ENCODE assay signal across 12 mouse cellular contexts in the genomic region with DNA sequence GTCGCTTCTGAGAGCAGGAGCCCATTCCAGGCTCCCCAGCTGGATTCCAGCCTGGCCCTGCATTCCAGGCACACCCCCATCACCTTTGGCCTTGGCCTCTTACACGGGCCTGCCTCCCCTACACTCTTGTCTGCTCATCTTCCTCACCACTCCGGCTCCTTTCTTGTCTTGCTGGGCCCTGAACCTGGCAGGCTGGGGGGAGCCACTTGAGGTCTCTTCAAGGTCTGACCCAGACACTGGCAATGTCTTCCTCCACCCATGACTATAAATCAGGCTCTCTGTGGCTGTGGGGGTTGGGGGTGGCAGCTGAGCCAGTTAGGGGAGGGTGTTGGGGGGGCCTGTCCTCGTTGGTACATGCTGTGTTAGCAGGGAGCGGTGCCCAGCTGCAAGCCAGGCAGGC. TPM values are rescaled to one million over a fixed set of nuclear protein-coding genes. Genes with fewer than 3 reads are reported as not detected.
A peak's percentile ranks its signal among the peaks of the same experiment; 100 is the strongest.
DNase-seq lines count a peak whose midpoint lies in the region; ATAC-seq and TF ChIP-seq lines count a peak whose summit lies in the region.
"Had no signal": no experiment of that assay in that cellular context is flagged by ENCODE, and none has a peak within 500 bp of the region (broad histone marks: within the 10 kb centered on the region; RNA-seq: fewer than 3 reads in every experiment).

No protein-coding gene starts in this region.

- no peak for TF ChIP-seq CTCF in gastrocnemius, adult 2 months (IDR thresholded peaks at IDR 0.05)

- no peaks in the 10 kb centered on the region for H3K9me3 ChIP-seq in midbrain, embryonic 10.5 days (replicated peaks)
- no peaks in the 10 kb centered on the region for H3K9me3 ChIP-seq in midbrain, embryonic 14.5 days (ENCODE audit: control insufficient read depth, low read length)
- H3K9me3 ChIP-seq in embryonic facial prominence, embryonic 10.5 days = no peaks in the 10 kb centered on the region
- H3K9me3 ChIP-seq: megakaryocyte, embryonic 14.5 days had no signal

- ATAC-seq in midbrain, embryonic 14.5 days (ENCODE audit: low FRiP score, low TSS enrichment) = no peak
- ATAC-seq in inflammation-experienced regulatory T-cells, adult 6 months = no peak
- ATAC-seq in CD4-positive, CD25-positive, alpha-beta regulatory T cell, adult 4 months = no peak
- ATAC-seq: liver, postnatal 0 days had no signal

- no peak overlapping the region for H3K4me2 ChIP-seq in midbrain, embryonic 14.5 days (ENCODE audit: low read length)

- H3K9ac ChIP-seq in midbrain, embryonic 14.5 days (replicated peaks; ENCODE audit: low read length) = no peak overlapping the region
- H3K9ac ChIP-seq: liver, postnatal 0 days had no signal

- 71% methylated on average over 5 of the region's 5 CpGs for WGBS in midbrain, embryonic 10.5 days
- WGBS in midbrain, embryonic 14.5 days = 65% methylated on average over 5 of the region's 5 CpGs
- WGBS in embryonic facial prominence, embryonic 10.5 days = 54% methylated on average over 5 of the region's 5 CpGs

- H3K27ac ChIP-seq in gastrocnemius, adult 2 months = peak overlapping the region; percentile 86
- peak overlapping the region; percentile 83 for H3K27ac ChIP-seq in midbrain, embryonic 10.5 days (replicated peaks)
- H3K27ac ChIP-seq in midbrain, embryonic 14.5 days (replicated peaks; ENCODE audit: low read depth, low read length) = no peak overlapping the region
- peak overlapping the region; percentile 68 for H3K27ac ChIP-seq in embryonic facial prominence, embryonic 10.5 days (replicated peaks)

- H3K4me1 ChIP-seq in midbrain, embryonic 10.5 days = peaks cover 35% of the 10 kb centered on the region
- H3K4me1 ChIP-seq in midbrain, embryonic 14.5 days (ENCODE audit: control insufficient read depth, insufficient read depth, low read length) = peaks cover 3% of the 10 kb centered on the region; the same call in 1 of the 2 replicates
- peaks cover 33% of the 10 kb centered on the region for H3K4me1 ChIP-seq in embryonic facial prominence, embryonic 10.5 days

- peaks cover 6% of the 10 kb centered on the region for H3K36me3 ChIP-seq in midbrain, embryonic 10.5 days
- 0 out of 2 replicates have a peak, but pooled peaks cover 4% of the 10 kb centered on the region for H3K36me3 ChIP-seq in midbrain, embryonic 14.5 days (ENCODE audit: control insufficient read depth, insufficient read depth, low read length)
- H3K36me3 ChIP-seq in embryonic facial prominence, embryonic 10.5 days (replicated peaks) = peaks cover 12% of the 10 kb centered on the region

- intact Hi-C loops in gastrocnemius, adult 2 months (cut with DNase I) = no loop called here

- DNase-seq in gastrocnemius, adult 2 months = peak; percentile 88
- DNase-seq in gastrocnemius, postnatal 10 days = no peak
- DNase-seq in midbrain, embryonic 10.5 days (ENCODE audit: low spot score) = no peak
- DNase-seq in midbrain, embryonic 14.5 days = no peak
- no peak for DNase-seq in embryonic facial prominence, embryonic 10.5 days (ENCODE audit: low spot score)
- DNase-seq in skeletal muscle tissue, adult 2 months (ENCODE audit: low read depth, low spot score) = peak; percentile 88
- DNase-seq: cerebellum, postnatal 25 days; kidney, postnatal 36 days; liver, postnatal 0 days had no signal

- 0 out of 2 replicates have a peak overlapping the region, but pooled peaks have one; percentile 3 for H3K4me3 ChIP-seq in gastrocnemius, adult 2 months
- H3K4me3 ChIP-seq in midbrain, embryonic 10.5 days = no peak overlapping the region
- H3K4me3 ChIP-seq in midbrain, embryonic 14.5 days (replicated peaks; ENCODE audit: low read depth, low read length) = no peak overlapping the region
- no peak overlapping the region for H3K4me3 ChIP-seq in embryonic facial prominence, embryonic 10.5 days
- H3K4me3 ChIP-seq: megakaryocyte, embryonic 14.5 days had no signal

- H3K27me3 ChIP-seq in midbrain, embryonic 10.5 days (ENCODE audit: low read depth, poor library complexity, severe bottlenecking) = no peaks in the 10 kb centered on the region
- no peaks in the 10 kb centered on the region for H3K27me3 ChIP-seq in midbrain, embryonic 14.5 days (ENCODE audit: control insufficient read depth, insufficient read depth, low read length)
- H3K27me3 ChIP-seq in embryonic facial prominence, embryonic 10.5 days (replicated peaks; ENCODE audit: low read depth, poor library complexity, severe bottlenecking) = no peaks in the 10 kb centered on the region

RNA-seq across cellular contexts. Expression of a gene that starts 5.5 kb away (rescaled TPM):
- 10 to 100 TPM; 23.7 to 32.4 TPM for total RNA-seq in gastrocnemius, adult 2 months (2021)
- total RNA-seq in gastrocnemius, postnatal 10 days (2021) = 10 to 100 TPM; 24.4 to 27.2 TPM
- polyA plus RNA-seq in midbrain, embryonic 10.5 days (2016; fragmentation: Nextera tagmentation; extraction: Ambion mirVana) = 80.8 TPM in 2 replicates
- 61.2 and 87.4 TPM in 2 replicates for polyA plus RNA-seq in midbrain, embryonic 14.5 days (2014; fragmentation: Nextera tagmentation; extraction: Ambion mirVana)
- 86.5 and 91.5 TPM in 2 replicates for polyA plus RNA-seq in embryonic facial prominence, embryonic 10.5 days (2016; fragmentation: Nextera tagmentation; extraction: Ambion mirVana)
- 10 to 100 TPM; 39.9 to 53.6 (median 47.8) TPM for polyA plus RNA-seq in inflammation-experienced regulatory T-cells, adult 6 months (2017; shearing (Covaris generic))
- polyA plus RNA-seq in CD4-positive, CD25-positive, alpha-beta regulatory T cell, adult 4 months (2017; shearing (Covaris generic)) = 10 to 100 TPM; 67.8 to 79.0 TPM

RNA-seq across cellular contexts. Expression of a gene that starts 14.4 kb away (rescaled TPM):
- total RNA-seq in gastrocnemius, adult 2 months (2021) = under 1 TPM; 0.20 to 0.36 TPM
- total RNA-seq in gastrocnemius, postnatal 10 days (2021) = under 1 TPM; 0.54 to 0.77 TPM
- polyA plus RNA-seq in midbrain, embryonic 10.5 days (2016; fragmentation: Nextera tagmentation; extraction: Ambion mirVana) = 0.06 and 0.22 TPM in 2 replicates
- 0.30 and 0.51 TPM in 2 replicates for polyA plus RNA-seq in midbrain, embryonic 14.5 days (2014; fragmentation: Nextera tagmentation; extraction: Ambion mirVana)
- 0.59 and 0.71 TPM in 2 replicates for polyA plus RNA-seq in embryonic facial prominence, embryonic 10.5 days (2016; fragmentation: Nextera tagmentation; extraction: Ambion mirVana)
- polyA plus RNA-seq in inflammation-experienced regulatory T-cells, adult 6 months (2017; shearing (Covaris generic)) = under 1 TPM in 1 of 3 experiments, not detected in 2; 0.70 TPM
- polyA plus RNA-seq in CD4-positive, CD25-positive, alpha-beta regulatory T cell, adult 4 months (2017; shearing (Covaris generic)) = not detected

RNA-seq across cellular contexts. Expression of a gene that starts 24.5 kb away (rescaled TPM):
- 100 to 1,000 TPM; 143 to 146 TPM for total RNA-seq in gastrocnemius, adult 2 months (2021)
- total RNA-seq in gastrocnemius, postnatal 10 days (2021) = 10 to 100 TPM; 22.5 to 23.1 TPM
- polyA plus RNA-seq in midbrain, embryonic 10.5 days (2016; fragmentation: Nextera tagmentation; extraction: Ambion mirVana) = 2.8 and 2.9 TPM in 2 replicates
- 2.9 and 3.5 TPM in 2 replicates for polyA plus RNA-seq in midbrain, embryonic 14.5 days (2014; fragmentation: Nextera tagmentation; extraction: Ambion mirVana)
- polyA plus RNA-seq in embryonic facial prominence, embryonic 10.5 days (2016; fragmentation: Nextera tagmentation; extraction: Ambion mirVana) = 4.7 and 5.3 TPM in 2 replicates
- polyA plus RNA-seq in inflammation-experienced regulatory T-cells, adult 6 months (2017; shearing (Covaris generic)) = 10 to 100 TPM; 46.4 to 73.4 (median 68.3) TPM
- 100 to 1,000 TPM in 1 of 2 experiments, 10 to 100 TPM in 1; 57.3 to 120 TPM for polyA plus RNA-seq in CD4-positive, CD25-positive, alpha-beta regulatory T cell, adult 4 months (2017; shearing (Covaris generic))

RNA-seq across cellular contexts. Expression of a gene that starts 54.6 kb away (rescaled TPM):
- 1 to 10 TPM; 5.8 to 5.9 TPM for total RNA-seq in gastrocnemius, adult 2 months (2021)
- total RNA-seq in gastrocnemius, postnatal 10 days (2021) = 10 to 100 TPM in 1 of 2 experiments, 1 to 10 TPM in 1; 9.0 to 11.5 TPM
- 3.2 and 4.2 TPM in 2 replicates for polyA plus RNA-seq in midbrain, embryonic 10.5 days (2016; fragmentation: Nextera tagmentation; extraction: Ambion mirVana)
- 0.93 and 0.97 TPM in 2 replicates for polyA plus RNA-seq in midbrain, embryonic 14.5 days (2014; fragmentation: Nextera tagmentation; extraction: Ambion mirVana)
- 5.3 and 6.7 TPM in 2 replicates for polyA plus RNA-seq in embryonic facial prominence, embryonic 10.5 days (2016; fragmentation: Nextera tagmentation; extraction: Ambion mirVana)
- under 1 TPM; 0.18 to 0.50 (median 0.28) TPM for polyA plus RNA-seq in inflammation-experienced regulatory T-cells, adult 6 months (2017; shearing (Covaris generic))
- under 1 TPM in 1 of 2 experiments, not detected in 1; 0.47 TPM for polyA plus RNA-seq in CD4-positive, CD25-positive, alpha-beta regulatory T cell, adult 4 months (2017; shearing (Covaris generic))

Comparison
In these comparisons a context has a peak if more than half of its experiments do, and no peak if none do; other contexts are left out.
1. DNase-seq: peak in gastrocnemius, adult 2 months (single experiment) and skeletal muscle tissue, adult 2 months (single experiment); none in gastrocnemius, postnatal 10 days (single experiment), midbrain, embryonic 10.5 days (single experiment), midbrain, embryonic 14.5 days (single experiment) and embryonic facial prominence, embryonic 10.5 days (single experiment).